Mouse (Mus musculus) thymus, postnatal 4 days (tissue): ENCODE data around the gene Phtf2.
"Not testable (repeated sequence)": the region's sequence is repeated elsewhere in the genome, so short reads cannot be mapped to it uniquely, and the experiment has no call there.

Experiments used
- DNase-seq: peaks from one replicate; pipeline ENCODE4 v3.0.0; 2021

Phtf2 gene

DNA sequence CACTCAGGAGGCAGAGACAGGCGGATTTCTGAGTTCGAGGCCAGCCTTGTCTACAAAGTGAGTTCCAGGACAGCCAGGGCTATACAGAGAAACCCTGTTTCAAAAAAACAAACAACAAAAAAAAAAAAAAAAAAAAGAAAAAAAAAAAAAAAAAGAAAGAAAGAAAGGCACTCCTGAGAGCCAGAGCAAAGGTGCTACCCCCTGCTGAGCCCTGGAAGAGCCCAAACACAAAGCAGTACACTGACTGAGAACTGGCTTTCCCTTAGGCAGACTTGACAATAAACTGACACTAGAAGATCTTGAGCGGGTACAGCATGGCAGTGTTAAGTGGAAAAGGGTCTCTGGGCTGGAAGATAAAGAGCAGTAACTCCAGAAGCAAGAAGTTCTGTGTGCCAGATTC, 119.5 kb downstream of the Phtf2 start:
- not testable (repeated sequence) for DNase-seq

DNA sequence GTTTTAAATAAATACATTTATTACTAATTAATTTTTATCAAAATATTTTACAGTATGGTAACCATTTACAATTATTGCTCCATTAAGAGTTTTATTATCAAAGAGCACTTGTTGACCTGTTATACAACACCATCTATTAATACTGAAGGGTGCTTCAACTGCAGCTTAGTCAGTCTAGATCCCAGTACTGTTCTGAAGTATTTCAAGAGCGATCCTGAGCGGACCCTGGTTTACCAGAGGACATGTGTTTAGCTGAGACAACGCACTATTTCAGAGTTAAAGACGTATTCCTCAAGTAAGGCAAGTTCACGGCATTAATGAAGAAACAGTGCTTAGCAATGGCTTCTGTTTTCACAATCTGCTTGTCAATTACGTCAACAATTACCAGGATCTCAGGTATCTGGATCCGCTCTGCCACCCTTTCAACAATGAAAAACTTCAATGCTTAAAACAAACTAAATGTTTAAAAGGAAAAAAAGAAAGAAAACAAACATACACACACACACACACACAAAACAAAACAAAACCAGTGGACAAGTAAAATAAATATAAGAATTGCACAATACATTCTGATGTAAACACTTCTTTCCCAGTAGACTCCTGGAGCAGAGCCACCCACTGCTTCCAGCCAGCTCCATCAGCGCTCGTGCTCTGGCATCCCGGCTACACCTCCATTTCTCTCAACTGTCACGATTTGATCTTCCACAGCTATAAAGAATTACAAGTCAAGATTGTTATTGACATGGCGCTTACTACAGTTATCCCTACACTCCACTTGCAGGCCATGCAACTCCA, 121.4 kb downstream of the Phtf2 start:
- no peak for DNase-seq

DNA sequence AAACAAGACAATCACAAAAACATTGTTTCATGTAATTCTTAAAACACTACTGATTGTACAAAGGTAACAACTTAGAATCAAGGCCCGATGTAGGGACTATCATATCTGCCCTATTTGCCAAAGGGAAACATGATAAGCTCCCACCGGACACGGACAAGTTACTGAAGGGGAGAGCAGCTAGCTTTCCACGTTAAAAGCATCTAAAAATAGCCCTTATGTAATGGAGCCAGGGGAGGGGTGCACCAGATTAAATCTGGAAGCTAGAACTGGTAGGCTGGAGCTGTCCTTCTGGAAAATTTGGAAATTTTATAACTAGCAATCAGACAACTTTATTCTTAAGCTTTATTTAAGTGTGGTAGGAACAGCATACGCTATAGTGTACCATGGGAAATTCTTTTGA, 122.2 kb downstream of the Phtf2 start:
- no peak for DNase-seq

DNA sequence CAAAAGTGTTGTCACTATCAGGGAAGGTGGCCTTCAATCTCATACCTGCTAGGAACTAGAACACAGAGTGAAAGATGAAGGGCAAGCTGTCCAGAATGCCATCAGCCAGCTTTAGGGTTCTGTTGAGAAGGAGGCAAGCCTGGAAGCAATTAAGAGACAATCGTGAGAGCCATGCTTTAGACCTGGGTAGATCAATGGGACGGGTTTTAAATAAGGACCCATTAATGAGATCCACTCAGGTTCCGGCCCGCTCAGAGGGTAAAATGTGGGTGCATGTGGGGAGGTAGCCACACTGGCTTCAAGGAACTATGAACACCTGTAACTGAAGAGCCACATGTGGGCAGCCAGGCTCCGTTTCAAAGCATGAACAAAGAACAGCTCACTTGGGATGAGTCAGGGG, 128.0 kb downstream of the Phtf2 start:
- no peak for DNase-seq

DNA sequence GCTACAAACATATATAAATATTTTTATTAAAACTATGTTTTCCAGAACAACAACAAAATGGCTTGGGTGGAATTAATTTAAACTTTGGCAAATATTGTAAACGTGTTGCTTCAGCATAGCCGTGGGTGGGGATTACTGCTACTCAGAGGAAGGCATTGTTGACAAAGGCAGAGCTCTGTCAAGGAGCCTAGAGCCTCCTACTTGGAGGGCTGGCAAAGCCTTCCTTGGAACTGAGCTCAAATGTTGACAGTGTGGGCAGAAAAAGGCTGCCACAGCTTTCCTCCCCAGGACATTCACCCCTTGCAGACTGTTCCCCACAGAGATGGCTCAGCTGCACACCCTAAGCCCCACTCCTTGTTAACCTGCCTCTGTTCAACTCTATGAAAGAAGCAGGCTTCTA, 128.8 kb downstream of the Phtf2 start:
- no peak for DNase-seq

DNA sequence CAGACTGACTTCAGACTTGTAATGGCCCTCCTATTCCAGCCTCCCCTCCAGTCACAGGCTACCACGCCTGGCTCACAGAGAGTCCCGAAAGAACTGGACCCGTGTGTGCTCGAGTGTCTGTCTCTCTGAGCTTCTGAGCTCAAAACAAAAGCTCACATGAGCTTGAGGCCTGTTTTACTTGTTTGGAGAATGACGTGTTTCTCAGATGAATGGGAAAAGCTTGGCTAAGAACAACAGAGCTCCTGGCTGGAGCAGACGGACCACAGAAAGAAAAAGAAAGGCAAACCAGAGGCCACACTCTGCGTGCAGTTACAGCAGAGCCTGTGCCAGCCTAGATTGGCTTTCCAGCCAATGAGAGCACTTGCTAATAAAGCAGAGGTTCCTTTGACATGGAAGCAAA, 130.2 kb downstream of the Phtf2 start:
- DNase-seq: no peak

DNA sequence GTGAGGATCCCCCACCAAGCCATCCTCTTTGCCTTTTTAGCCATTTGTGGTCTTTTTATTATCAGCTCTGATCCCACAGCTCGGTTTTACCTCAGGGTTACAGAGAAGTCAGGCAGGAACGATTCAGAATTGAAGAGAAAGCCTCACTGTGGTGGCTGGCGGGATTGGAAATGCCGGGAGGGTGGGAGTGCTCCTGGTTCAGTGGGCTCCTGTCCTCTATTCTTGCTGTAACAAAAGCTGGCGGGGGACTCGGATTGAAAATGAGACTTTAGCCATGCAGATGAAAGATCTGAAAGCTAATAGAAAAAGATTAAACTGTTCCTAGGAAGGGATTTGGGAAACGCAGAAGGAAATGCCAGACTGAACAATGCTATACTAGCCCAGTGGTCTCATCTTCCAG, 130.9 kb downstream of the Phtf2 start:
- no peak for DNase-seq

DNA sequence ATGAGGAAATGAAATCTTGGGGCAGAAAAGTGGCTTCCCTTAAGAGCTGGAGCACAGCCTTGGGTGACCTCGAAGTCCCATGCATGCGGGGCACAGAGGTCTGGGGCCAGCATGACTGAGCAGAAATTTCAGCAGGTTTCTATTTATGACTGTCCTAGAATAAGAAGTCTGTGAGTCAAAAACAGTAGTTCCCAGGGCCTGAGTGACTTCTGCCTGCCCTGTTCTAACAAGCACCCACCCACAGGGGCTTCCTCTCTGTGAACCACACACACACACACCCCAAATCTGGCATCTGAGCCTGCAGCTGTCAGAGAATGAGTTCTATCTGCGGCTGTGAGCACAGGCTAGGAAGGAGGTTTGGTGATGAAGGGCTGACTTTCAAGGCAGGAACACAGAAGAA, 132.4 kb downstream of the Phtf2 start:
- peak; percentile 22 for DNase-seq

DNA sequence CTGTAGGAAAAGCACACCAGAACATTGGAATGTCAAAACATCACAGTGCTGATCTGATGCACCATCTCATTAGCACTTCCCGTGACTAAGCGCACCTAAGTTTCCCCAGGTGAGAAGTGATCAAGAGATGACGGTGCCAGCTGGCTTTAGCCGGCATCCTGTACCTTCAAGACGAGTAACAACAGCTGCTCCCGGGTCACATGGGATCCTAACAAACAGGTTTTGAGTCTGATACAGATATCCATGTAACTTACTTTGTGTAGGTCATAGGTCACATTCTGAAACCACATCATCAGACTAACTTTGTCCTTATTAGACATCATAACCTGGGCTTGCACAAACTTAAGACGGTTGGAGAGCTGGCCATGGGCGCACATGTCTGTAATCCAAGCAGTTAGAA, 133.1 kb downstream of the Phtf2 start:
- DNase-seq: no peak

DNA sequence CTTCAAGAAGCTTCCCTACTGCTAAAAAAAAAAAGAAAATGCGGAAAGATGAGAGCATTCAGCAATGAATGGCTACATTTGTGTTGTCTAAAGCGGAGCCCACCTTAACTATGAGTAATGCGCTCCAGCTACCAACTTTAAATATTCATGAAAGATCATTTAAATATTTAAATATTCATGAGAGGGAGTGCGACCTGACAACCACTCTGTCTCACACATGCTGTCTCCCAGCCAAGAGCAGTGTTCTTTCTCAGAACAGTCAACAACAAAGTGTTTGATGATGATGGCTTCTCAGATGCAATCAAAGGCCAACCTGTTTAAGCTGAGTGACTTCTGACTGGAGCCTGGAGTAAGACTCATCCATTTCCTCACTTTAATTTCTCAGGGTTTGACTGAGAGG, 133.8 kb downstream of the Phtf2 start:
- DNase-seq: no peak

DNA sequence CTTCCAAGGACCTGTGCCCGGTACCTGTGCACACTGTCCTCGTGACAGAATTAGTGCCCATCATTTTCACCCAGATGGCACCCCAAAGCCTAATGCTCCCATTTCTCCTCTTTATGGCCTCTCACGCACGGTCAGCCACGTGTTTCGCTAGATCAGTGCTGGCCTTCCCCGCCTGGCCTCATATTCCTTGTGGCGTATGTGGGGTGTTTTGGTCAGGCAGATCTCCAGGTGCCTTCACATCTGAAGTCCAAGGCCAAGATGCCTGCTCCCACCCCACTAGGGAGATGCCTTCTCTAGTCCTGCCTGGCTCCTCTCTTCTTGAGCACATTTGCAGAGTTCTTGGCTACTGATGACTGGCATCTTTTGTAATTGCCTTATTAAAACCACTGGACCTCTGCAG, 140.0 kb downstream of the Phtf2 start:
- DNase-seq: no peak

DNA sequence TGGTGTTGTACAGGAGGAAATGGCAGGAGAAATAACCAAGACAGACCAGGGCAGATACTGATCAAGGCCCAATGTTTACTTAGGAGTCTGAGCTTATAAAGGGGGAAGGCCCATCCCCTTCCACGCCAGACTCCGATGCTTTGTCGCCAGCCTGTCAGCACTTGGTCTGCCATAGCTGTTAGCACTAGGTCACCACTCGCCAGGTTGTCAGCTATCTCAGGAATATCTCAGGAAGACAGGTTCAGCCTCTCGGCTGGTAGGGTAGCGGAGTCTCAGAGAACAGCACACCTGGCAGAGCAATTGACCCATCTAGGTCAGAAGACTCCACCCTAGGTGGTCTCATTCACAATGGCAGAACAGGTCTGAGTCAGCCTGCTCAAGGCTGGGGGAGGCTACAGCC, 140.7 kb downstream of the Phtf2 start:
- no peak for DNase-seq

DNA sequence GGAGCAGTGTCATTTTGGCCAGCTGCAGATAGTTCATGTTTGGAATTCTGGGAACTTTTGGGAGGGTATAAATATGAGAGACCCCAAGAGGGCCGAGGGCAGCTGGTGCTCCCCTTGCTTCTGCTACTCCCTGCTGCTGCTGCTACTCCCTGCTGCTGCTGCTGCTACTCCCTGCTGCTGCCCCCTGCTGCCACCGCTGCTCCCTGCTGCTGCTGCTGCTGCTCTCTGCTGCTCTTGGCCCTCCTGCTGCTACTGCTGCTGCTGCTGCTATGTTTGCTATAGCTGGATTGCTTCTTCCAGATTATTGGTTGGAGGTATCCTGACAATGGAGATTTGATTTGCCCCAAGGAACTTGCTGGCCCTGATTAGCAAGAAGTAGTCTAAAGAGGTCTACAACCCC, 143.1 kb downstream of the Phtf2 start:
- peak; percentile 37 for DNase-seq

DNA sequence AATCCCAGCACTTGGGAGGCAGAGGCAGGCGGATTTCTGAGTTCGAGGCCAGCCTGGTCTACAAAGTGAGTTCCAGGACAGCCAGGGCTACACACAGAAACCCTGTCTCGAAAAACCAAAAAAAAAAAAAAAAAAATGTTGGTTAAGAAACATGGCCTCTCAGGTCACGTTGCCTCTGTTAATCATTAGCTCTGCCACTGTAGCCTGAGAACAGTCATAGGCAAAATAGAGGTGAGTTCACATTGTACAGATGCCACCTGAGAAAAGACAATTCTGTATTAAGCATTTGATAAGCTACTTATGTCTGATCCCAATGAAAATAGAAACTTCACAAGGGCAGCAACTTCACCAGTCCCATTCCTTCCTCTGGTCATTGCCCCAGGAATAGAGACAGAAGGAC, 158.7 kb downstream of the Phtf2 start:
- DNase-seq: not testable (repeated sequence)

DNA sequence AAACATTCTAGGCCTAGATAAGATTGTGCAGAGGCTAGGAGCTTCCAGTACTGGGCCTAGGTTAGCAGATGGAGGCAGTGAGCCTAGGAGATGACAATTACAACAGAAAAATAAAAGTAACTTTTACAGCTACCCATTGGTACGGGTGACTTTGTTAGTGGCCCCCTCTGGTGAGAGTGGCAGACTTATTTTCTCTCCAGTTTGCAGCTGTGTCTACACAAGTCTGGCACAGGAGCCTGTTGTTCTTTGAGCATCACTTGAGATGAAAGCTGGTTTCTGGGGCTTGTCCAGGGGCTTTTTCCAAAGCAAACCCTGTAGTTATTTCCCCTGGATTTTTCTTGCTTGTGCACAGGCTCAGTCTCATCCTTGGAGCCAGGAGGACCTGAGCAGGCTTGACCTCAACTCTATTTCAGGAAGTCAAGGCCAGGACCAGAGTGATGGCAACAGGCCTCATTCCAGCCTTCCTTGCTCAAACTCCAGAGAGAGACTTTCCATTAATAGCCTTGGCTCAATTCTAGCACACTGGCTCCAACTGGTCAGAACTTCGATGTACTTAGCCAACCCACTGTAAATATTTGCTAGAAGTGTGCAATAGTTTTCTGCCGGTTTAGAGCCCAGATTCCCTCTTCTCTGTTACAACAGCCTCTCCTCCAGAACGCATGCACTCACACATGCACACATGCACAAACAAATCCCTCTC, 161.6 kb downstream of the Phtf2 start:
- no peak for DNase-seq

DNA sequence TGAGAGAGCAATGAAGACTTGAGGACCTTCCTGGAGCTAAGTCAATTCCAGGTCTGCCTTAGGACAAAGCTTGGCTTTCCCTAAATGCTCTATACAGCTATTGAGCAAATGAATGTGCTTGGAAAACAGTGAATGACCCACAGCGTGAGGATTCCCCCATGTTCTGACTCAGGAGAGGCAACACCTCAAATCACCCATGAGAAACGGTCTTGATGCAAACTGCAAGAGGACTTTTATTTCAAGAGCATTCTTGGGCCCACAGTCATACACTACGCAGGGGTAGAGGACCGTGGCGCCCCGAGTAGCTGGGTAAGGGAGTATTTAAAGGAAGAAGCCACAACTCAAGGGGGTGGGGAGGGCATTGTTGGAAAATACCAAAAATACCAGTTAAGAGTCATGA, 165.9 kb downstream of the Phtf2 start:
- not testable (repeated sequence) for DNase-seq

DNA sequence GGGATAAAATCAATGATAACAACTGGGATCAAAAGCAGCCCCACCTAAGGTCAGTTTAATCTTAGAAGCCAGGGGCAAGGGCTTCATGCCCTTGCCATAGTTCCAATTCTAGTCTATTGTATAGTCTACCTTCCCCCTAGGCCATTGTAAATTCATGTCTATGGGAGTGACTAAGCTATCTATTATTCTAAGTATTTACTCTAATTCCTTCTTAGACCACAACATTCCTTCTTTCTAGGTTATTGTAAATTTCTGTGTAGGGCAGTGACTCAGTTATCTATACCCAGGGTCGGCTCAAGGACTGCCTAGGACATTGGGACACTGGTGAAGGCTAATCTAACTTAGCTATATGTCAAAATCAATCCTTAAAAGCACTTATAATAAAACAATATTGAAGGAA, 167.3 kb downstream of the Phtf2 start:
- DNase-seq: not testable (repeated sequence)

DNA sequence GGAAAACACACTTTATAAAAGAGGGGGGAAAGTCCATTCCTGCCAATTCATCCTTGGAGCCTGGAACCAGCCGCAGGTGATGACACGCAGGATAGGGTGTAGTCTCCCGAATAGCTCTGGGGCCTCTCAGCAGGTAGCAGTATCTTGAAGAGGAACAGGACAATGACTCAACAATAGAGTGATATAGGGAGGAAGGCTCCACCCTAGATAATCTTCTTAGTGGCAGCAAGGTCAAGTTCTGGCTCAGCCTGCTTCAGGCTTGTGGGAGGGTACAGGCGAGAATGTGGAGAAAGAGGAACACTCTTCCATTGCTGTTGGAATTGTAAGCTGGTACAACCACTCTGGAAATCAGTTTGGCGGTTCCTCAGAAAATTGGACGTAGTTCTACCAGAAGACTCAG, 171.1 kb downstream of the Phtf2 start:
- DNase-seq: not testable (repeated sequence)
